Mouse (Mus musculus): ENCODE data around the gene Ikzf1.

The Ikzf1 gene

GRCm38 (mm10) chr11:11766736-11767135, 81.9 kb downstream of the Ikzf1 start:
- DNase-seq = no peak

DNA sequence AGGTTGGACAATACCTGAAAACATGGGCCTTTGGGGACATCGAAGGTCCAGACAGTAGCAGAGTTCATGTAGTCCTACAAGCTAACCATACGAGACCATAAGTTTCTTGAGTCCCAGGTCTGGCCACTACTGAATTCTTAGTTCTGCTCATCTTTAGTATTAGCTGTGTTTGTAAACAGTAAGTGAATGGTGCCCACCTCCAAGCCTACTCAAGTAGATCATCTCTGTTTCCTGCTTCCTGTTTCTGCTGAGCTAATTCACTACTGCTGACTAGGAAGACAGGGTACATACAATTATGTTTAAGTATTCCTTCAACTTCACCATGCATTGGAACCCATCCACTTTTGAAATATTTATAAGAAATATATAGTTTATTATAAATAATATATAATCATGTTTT, 83.3 kb downstream of the Ikzf1 start:
- DNase-seq = no peak

GRCm38 (mm10) chr11:11769281-11769680, 84.5 kb downstream of the Ikzf1 start:
- no peak for DNase-seq

DNA sequence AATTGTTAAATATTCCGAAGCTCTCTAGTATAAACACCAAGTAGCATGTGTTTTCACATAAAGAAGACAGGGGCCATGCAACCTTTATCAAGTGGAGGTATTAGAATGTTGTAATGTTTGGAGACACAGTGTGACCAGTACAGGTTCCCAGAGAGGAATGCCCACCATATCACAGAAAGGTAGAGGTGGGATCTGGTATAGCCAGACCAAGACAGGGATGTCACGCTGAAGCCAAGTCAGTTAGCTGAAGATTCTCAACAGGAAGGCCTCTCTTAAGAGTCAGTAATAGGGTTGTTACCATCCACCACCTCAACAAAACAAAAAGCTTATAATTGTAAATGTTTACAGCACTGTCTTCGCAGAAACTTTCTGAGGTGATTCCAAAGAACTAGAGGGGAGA, 85.9 kb downstream of the Ikzf1 start:
- no peak for DNase-seq

DNA sequence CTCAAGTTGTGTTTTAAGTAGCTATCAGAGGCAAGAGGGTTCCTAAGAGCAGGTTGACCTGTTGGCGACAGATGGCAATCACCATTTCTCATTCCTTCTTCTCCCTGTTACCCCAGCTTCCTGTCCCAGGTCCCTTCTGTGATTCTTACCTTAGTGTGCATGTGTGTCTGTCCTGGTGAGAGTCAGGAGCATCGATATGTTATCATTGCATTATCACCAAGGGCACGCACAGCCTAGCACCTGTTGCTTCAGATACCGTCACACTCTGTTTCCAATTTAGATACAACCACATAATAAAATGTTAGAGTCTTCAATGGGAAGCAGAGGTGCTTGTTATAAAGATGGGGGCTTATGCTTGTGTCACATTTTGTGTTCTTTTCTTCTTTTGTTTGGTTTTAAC, 87.4 kb downstream of the Ikzf1 start:
- no peak for DNase-seq

- no peak for DNase-seq
Measured at GRCm38 (mm10) chr11:11774384-11774783, 89.6 kb downstream of the Ikzf1 start.

GRCm38 (mm10) chr11:11774893-11775292, 90.1 kb downstream of the Ikzf1 start:
- no peak for DNase-seq

- no peak for DNase-seq
Measured at GRCm38 (mm10) chr11:11776071-11776821, 91.4 kb downstream of the Ikzf1 start.

- no peak for DNase-seq
Measured at GRCm38 (mm10) chr11:11776822-11777174, 92.0 kb downstream of the Ikzf1 start.

GRCm38 (mm10) chr11:11777246-11777645, 92.4 kb downstream of the Ikzf1 start:
- DNase-seq = no peak

GRCm38 (mm10) chr11:11777796-11778195, 93.0 kb downstream of the Ikzf1 start:
- no peak for DNase-seq

- no peak for DNase-seq
Measured at GRCm38 (mm10) chr11:11778345-11778744, 93.5 kb downstream of the Ikzf1 start.

GRCm38 (mm10) chr11:11781728-11782127, 96.9 kb downstream of the Ikzf1 start:
- DNase-seq = no peak

DNA sequence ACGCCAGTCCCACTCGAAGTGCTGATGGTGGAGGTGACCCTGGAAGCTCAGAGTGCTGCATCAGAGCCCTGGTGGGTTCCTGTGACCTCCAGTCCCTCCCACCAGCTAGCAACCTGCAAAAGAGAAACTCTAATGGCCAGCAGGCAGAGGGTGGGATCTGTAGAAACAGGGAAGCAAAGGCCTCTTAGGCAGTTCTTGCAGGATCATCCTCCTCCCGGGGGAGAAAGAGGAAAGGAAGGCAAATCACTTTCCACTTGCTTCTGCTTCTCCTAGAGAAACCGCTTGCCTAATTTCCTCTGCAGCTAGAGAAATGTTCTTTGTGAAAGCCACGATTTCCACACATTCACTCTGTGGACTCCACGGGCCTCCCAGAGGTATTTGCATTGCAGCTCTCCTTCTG, 100.7 kb downstream of the Ikzf1 start:
- DNase-seq = no peak

DNA sequence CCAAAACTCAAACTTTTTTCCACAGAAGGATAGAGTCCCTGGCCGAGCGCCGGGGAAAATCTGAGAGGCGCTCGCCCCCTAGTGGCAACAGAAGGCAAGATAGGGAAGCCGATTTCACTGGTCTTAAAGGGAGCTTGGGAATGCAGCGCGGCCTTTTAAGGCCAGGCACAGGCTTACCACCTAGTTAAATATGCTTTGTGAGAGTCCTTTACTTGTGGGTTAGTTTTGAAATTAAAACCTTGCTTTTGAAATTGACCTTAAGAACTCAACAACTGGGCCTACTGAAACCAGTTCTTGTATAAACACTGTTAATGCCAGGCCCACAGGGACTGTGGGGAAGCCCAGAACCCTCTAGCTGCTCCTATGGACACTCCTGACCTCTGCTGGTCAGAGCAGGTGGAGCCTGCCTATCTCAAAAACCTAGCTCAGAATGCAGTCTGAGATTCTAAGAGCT, 103.7 kb downstream of the Ikzf1 start:
- peak; percentile 87 for DNase-seq

DNA sequence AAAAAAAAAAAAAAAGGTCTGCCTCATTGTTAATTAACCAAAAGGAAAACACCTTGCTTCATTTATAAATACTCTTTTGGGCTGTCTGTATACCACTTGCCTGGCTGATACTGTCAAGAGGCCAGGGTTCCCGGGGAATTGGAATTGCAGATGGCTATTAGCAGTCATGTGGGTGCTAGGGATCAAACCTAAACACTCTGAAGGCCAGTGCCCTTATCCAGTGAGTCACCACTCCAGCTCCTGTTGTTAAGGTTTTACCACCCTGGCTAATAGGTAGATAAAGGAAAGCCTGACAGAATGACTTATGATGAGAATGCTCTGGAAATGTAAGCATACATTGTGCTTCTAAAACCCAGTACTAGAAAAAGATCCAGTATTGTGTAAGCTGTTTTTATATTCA, 109.8 kb downstream of the Ikzf1 start:
- no peak for DNase-seq

- DNase-seq = no peak
Measured at GRCm38 (mm10) chr11:11798690-11799089, 113.9 kb downstream of the Ikzf1 start.

GRCm38 (mm10) chr11:11800304-11800703, 115.5 kb downstream of the Ikzf1 start:
- no peak for DNase-seq

DNA sequence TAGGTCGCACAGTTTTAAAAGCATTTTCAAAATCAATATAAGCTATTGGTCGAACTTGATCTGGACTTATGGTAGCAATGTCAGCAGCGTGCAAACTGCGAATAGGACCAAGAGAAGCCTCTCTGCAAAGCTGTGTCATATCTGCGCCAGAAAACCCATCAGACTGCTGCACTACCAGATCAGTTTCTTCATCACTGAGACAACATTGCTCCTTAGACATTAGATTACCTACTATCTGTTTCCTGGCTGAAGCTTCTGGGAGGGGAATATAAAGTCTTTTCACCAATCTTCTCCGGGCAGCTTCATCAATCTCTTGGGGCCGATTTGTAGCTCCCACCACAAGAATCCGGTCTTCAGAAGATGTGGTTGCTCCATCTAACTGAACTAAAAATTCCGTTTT, 116.3 kb downstream of the Ikzf1 start:
- no peak for DNase-seq

GRCm38 (mm10) chr11:11804421-11804820, 119.6 kb downstream of the Ikzf1 start:
- DNase-seq = no peak

DNA sequence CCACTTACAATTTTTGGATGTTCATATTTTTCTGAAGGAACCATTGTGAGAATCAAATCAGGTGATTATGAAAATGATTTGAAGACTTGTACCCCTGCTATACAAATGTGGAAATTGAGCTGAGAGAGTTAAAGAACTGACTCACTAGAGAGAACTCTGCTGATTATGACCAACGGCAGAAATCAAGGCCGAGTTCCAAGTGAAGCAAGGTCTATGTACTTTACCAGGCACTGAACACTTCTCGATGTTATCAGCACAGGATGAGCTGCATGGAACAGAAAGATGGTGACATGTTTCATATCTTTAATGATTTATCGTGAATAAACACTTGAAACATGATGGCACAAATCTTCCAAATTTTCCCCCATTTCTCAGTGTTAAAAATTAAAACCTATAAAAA, 121.1 kb downstream of the Ikzf1 start:
- no peak for DNase-seq

- DNase-seq = no peak
Measured at GRCm38 (mm10) chr11:11808035-11808819, 123.4 kb downstream of the Ikzf1 start.

- DNase-seq = peak; percentile 97
Measured at GRCm38 (mm10) chr11:11808820-11809403, 124.1 kb downstream of the Ikzf1 start, which contains the start of gene Fignl1. Gene Fignl1, minus strand, starts transcription at chr11:11808962.
